Mouse (Mus musculus): ENCODE data around the gene Tbca. TPM values are rescaled to one million over a fixed set of nuclear protein-coding genes. Genes with fewer than 3 reads are reported as not detected.

The Tbca gene
- total and polyA plus RNA-seq, 2 experiments from 2014 or later = 42.9 to 221 TPM

DNA sequence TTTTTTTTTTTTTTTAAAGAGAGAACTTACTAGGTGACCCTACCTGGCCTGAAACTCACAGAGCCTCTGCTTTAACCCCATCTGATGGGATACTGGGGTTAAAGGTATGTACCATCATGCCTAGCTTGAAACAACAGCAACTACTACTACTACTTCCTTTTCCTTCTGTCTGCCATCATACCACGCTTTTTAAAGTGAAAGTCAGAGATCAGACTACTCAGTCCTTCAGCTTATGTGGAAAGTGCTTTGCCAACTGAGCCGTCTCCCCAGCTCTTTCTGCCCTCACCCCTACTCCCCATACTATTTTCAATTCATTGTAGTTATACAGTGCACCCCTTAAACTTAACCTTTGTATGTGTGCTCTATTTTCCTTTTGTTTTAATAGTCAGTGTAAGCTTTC lies 38.3 kb downstream of the Tbca start:
- no peak overlapping the region for H3K9ac ChIP-seq (replicated peaks; ENCODE audit: low read depth, low read length)
- H3K36me3 ChIP-seq (replicated peaks; ENCODE audit: control insufficient read depth, insufficient read depth, low read length) = no peaks in the 10 kb centered on the region
- no peak overlapping the region for H3K4me2 ChIP-seq (ENCODE audit: low read depth, low read length)
- H3K27ac ChIP-seq (ENCODE audit: low read depth) = no peak overlapping the region
- DNase-seq (ENCODE audit: low spot score) = no peak
- H3K4me1 ChIP-seq (ENCODE audit: control insufficient read depth, insufficient read depth) = peaks cover 14% of the 10 kb centered on the region; the same call in 1 of the 2 replicates
- no peak for ATAC-seq (ENCODE audit: insufficient read depth, low read depth)
- H3K27me3 ChIP-seq (ENCODE audit: control insufficient read depth, insufficient read depth, low read length) = no peaks in the 10 kb centered on the region
- H3K4me3 ChIP-seq (ENCODE audit: low read depth, low read length) = no peak overlapping the region
- TF ChIP-seq EP300 (IDR thresholded peaks at IDR 0.05; ENCODE audit: low read depth) = no peak
- TF ChIP-seq CTCF (IDR thresholded peaks at IDR 0.05; ENCODE audit: low read depth) = no peak
- WGBS = 87% methylated on average over 2 of the region's 2 CpGs
- no peaks in the 10 kb centered on the region for H3K9me3 ChIP-seq (replicated peaks; ENCODE audit: control insufficient read depth, low read length)

DNA sequence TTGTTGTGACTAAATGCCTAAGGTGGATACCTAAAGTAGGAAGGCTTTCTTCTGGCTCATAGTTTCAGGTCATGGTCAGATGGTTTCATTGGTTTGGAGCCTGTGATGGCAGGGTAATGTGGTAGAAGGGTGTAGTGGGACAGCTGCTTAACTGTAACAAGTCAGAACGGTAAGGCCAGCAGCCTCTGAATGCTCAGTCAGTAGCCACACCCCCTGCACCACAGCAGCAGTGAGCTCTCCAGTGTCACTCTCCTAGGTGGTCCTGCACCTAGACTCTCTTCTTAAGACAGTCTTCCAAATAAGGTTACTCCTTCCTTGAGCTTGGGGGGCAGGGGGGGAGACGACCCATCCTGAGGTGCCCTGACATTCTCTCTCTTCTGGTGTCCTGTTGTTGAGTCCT lies 39.1 kb downstream of the Tbca start:
- ATAC-seq (ENCODE audit: insufficient read depth, low read depth) = no peak
- no peaks in the 10 kb centered on the region for H3K9me3 ChIP-seq (replicated peaks; ENCODE audit: control insufficient read depth, low read length)
- no peak overlapping the region for H3K4me3 ChIP-seq (ENCODE audit: low read depth, low read length)
- H3K9ac ChIP-seq (replicated peaks; ENCODE audit: low read depth, low read length) = no peak overlapping the region
- 23% methylated on average over 2 of the region's 2 CpGs for WGBS
- no peak overlapping the region for H3K27ac ChIP-seq (ENCODE audit: low read depth)
- no peak for DNase-seq (ENCODE audit: low spot score)
- H3K27me3 ChIP-seq (ENCODE audit: control insufficient read depth, insufficient read depth, low read length) = no peaks in the 10 kb centered on the region
- peaks cover 14% of the 10 kb centered on the region; the same call in 1 of the 2 replicates for H3K4me1 ChIP-seq (ENCODE audit: control insufficient read depth, insufficient read depth)
- H3K36me3 ChIP-seq (replicated peaks; ENCODE audit: control insufficient read depth, insufficient read depth, low read length) = peaks cover 6% of the 10 kb centered on the region
- TF ChIP-seq EP300 (IDR thresholded peaks at IDR 0.05; ENCODE audit: low read depth) (no peak), CTCF (IDR thresholded peaks at IDR 0.05; ENCODE audit: low read depth) (no peak)
- H3K4me2 ChIP-seq (ENCODE audit: low read depth, low read length) = no peak overlapping the region

DNA sequence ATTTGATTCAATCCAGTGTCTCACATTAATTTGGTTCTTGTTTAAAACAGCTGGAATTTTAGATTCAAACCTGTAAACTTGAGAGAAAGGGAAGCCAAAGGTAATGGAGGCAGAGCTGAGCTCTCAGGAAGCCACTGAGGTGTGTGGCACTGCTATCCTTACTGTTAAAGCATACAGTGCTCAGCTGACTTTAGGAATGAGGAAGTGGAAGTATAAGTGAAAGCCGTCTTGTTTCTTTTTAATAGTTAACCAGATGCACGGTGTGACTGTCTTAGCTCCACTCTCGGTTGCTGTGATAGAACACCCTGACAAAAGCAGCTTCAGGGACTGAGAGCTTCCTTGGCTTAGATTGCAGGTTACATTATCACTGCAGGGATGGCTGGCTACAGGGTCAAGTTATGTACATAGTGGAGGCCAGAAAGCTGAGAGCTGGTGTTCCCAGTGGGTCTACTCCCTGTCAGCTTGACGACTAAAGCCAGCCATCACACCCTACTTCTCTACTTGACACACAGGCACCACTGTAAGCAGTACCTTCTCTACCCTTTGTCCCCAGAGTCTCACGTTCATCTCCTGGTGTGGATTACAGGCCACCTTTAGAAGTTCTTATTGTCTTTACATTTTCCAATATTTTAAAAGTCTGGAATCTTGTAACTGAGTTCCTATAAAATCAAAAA lies 49.5 kb downstream of the Tbca start:
- Histone ChIP-seq H3K36me3 (replicated peaks; ENCODE audit: control insufficient read depth, insufficient read depth, low read length) (peaks cover 44% of the 10 kb centered on the region), H3K4me3 (ENCODE audit: low read depth, low read length) (no peak overlapping the region), H3K27ac (ENCODE audit: low read depth) (no peak overlapping the region), H3K4me2 (ENCODE audit: low read depth, low read length) (no peak overlapping the region), H3K9me3 (replicated peaks; ENCODE audit: control insufficient read depth, low read length) (no peaks in the 10 kb centered on the region), H3K9ac (replicated peaks; ENCODE audit: low read depth, low read length) (no peak overlapping the region), H3K27me3 (ENCODE audit: control insufficient read depth, insufficient read depth, low read length) (no peaks in the 10 kb centered on the region), H3K4me1 (ENCODE audit: control insufficient read depth, insufficient read depth) (no peaks in the 10 kb centered on the region)
- ATAC-seq (ENCODE audit: insufficient read depth, low read depth) (no peak), DNase-seq (ENCODE audit: low spot score) (no peak)
- TF ChIP-seq CTCF (IDR thresholded peaks at IDR 0.05; ENCODE audit: low read depth) (no peak), EP300 (IDR thresholded peaks at IDR 0.05; ENCODE audit: low read depth) (no peak)
- WGBS = 47% methylated on average over 5 of the region's 5 CpGs

DNA sequence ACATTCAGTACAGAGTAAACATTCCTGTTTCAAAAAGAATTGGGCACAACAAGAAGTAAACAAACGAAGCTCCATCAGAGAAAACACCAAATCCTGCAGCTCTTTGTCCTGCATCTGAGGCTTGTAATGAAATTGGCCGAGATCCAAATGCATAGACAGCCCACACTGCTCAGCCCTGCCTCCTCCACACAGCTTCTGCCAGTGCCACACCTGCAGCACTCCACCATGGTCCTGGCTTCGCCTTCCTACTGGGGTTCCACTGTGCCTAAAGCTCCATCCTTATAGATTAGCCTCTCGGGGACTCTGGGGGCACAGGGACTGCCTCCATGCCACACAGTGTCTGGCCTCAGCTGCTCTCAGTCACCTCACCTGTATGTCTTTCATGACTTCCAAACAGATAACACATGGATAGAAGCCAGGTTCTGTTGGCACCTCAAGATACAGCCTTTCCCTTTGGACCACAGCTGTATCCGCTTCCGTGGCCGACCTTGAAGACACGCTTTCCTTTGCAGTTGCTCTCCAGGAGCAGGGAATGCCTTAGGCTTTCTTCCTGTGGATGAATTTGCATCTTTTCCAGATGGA lies 50.1 kb downstream of the Tbca start:
- 70% methylated on average over 8 of the region's 8 CpGs for WGBS
- H3K9ac ChIP-seq (replicated peaks; ENCODE audit: low read depth, low read length) = no peak overlapping the region
- TF ChIP-seq CTCF (IDR thresholded peaks at IDR 0.05; ENCODE audit: low read depth) (no peak), EP300 (IDR thresholded peaks at IDR 0.05; ENCODE audit: low read depth) (no peak)
- no peak overlapping the region for H3K4me3 ChIP-seq (ENCODE audit: low read depth, low read length)
- H3K27ac ChIP-seq (ENCODE audit: low read depth) = no peak overlapping the region
- no peak overlapping the region for H3K4me2 ChIP-seq (ENCODE audit: low read depth, low read length)
- no peak for DNase-seq (ENCODE audit: low spot score)
- H3K27me3 ChIP-seq (ENCODE audit: control insufficient read depth, insufficient read depth, low read length) = no peaks in the 10 kb centered on the region
- peaks cover 46% of the 10 kb centered on the region for H3K36me3 ChIP-seq (replicated peaks; ENCODE audit: control insufficient read depth, insufficient read depth, low read length)
- no peak for ATAC-seq (ENCODE audit: insufficient read depth, low read depth)
- H3K4me1 ChIP-seq (ENCODE audit: control insufficient read depth, insufficient read depth) = no peaks in the 10 kb centered on the region
- H3K9me3 ChIP-seq (replicated peaks; ENCODE audit: control insufficient read depth, low read length) = no peaks in the 10 kb centered on the region

DNA sequence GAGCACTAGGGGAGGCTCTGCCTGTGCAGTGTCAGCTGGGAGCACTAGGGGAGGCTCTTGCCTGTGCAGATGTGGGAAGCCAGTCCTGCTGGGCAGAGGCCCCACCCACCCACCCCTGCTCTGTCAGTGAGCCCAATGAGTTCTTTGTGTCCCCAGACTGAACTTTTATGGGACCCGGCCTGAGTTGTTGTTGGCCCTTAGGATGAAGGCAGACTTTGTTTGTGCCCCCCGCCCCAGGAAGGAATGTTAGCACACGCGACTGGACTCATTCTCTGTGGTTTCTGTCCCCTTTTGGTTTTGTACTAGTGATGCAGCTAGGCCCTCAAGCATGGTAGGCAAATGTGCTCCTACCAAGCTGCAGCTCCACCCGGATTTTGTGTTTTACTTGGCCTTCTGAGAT lies 54.5 kb downstream of the Tbca start:
- no peak overlapping the region for H3K9ac ChIP-seq (replicated peaks; ENCODE audit: low read depth, low read length)
- H3K4me3 ChIP-seq (ENCODE audit: low read depth, low read length) = no peak overlapping the region
- H3K4me1 ChIP-seq (ENCODE audit: control insufficient read depth, insufficient read depth) = no peaks in the 10 kb centered on the region
- H3K36me3 ChIP-seq (replicated peaks; ENCODE audit: control insufficient read depth, insufficient read depth, low read length) = peaks cover 27% of the 10 kb centered on the region
- no peaks in the 10 kb centered on the region for H3K9me3 ChIP-seq (replicated peaks; ENCODE audit: control insufficient read depth, low read length)
- DNase-seq (ENCODE audit: low spot score) = no peak
- H3K4me2 ChIP-seq (ENCODE audit: low read depth, low read length) = no peak overlapping the region
- no peak overlapping the region for H3K27ac ChIP-seq (ENCODE audit: low read depth)
- ATAC-seq (ENCODE audit: insufficient read depth, low read depth) = no peak
- 86% methylated on average over 5 of the region's 5 CpGs for WGBS
- no peak for TF ChIP-seq CTCF (IDR thresholded peaks at IDR 0.05; ENCODE audit: low read depth)
- TF ChIP-seq EP300 (IDR thresholded peaks at IDR 0.05; ENCODE audit: low read depth) = no peak
- no peaks in the 10 kb centered on the region for H3K27me3 ChIP-seq (ENCODE audit: control insufficient read depth, insufficient read depth, low read length)
